Mouse (Mus musculus) intestine, embryonic 15.5 days (tissue): Measurements from ENCODE around the gene Shisa2. TPM values are rescaled to one million over a fixed set of nuclear protein-coding genes. Genes with fewer than 3 reads are reported as not detected.

Experiments
- ATAC-seq: fragments of 200-750 bp; cut with Nextera tagmentation; 2 replicates; pipeline ENCODE4 v1.8.0; 2017; ENCODE audit warnings: moderate TSS enrichment, moderate library complexity
- H3K27ac ChIP-seq: fragments of 300-500 bp; sonication (generic); 2 replicates; pipeline ENCODE4 v1.5.1; 2015; ENCODE audit warnings: mild to moderate bottlenecking, inconsistent platforms
- H3K27me3 ChIP-seq: fragments of 300-500 bp; sonication (generic); replicated peaks from 2 replicates; pipeline ENCODE4 v1.6.1; 2015; ENCODE audit warnings: inconsistent platforms
- H3K36me3 ChIP-seq: fragments of 300-500 bp; sonication (generic); 2 replicates; pipeline ENCODE4 v1.6.1; 2015; ENCODE audit warnings: inconsistent platforms
- H3K4me1 ChIP-seq: fragments of 300-500 bp; sonication (generic); replicated peaks from 2 replicates; pipeline ENCODE4 v1.6.1; 2015; ENCODE audit warnings: inconsistent platforms
- H3K4me2 ChIP-seq: fragments of 300-500 bp; sonication (generic); replicated peaks from 2 replicates; pipeline ENCODE4 v1.6.1; 2015; ENCODE audit warnings: mild to moderate bottlenecking, inconsistent platforms
- H3K4me3 ChIP-seq: fragments of 300-500 bp; sonication (generic); replicated peaks from 2 replicates; pipeline ENCODE4 v1.5.1; 2015; ENCODE audit warnings: inconsistent platforms
- H3K9ac ChIP-seq: fragments of 300-500 bp; sonication (generic); 2 replicates; pipeline ENCODE4 v1.6.1; 2015; ENCODE audit warnings: inconsistent platforms
- H3K9me3 ChIP-seq: fragments of 300-500 bp; sonication (generic); 2 replicates; pipeline ENCODE4 v1.6.1; 2016; ENCODE audit warnings: inconsistent platforms
- WGBS: fragments of 180-500 bp; shearing (Covaris S2); methylation state at CpG from one replicate; pipeline ENCODE4 v1.1.7; 2015; 5-methylcytosine and 5-hydroxymethylcytosine counted together
- polyA plus RNA-seq: library from polyadenylated mRNA; unstranded; fragments of >200 nt; fragmentation: Nextera tagmentation; extraction: Ambion mirVana; gene quantifications from 2 replicates; pipeline ENCODE4 v1.2.1, GENCODE M21; 2015

The Shisa2 gene
- polyA plus RNA-seq, 1 experiment from 2014 or later = 10.6 TPM

DNA sequence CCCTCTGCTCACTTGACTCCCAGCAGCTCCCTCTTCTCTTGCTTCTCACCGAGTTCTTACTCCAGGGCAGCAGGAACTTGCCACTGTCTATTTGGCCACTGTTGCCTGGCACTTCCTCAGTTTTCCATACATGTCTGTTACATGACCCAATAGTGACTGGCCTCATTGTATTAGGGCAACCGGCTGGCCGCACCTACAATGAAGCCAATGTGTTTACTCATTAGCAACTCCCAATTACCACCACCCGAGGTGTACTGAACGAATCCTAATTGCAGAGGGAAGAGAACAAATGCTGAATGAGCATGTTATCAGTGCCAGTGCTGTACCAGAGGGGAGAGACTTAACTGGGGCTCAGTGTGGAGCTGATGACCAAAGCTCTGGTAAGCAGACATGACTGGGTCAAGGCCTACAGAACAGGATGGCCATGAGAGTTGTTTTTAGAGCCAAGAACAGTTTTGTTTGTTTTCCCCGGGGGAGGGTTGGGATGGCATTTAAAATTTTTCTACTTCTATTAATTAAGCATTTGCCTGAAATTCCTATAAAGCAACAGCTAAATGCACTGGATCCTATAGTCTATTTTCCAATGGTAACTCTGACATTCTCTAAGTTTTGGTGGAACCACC, 47.9 kb downstream of the Shisa2 start:
- Histone ChIP-seq H3K4me1 (0 out of 2 replicates have a peak, but pooled peaks cover 4% of the 10 kb centered on the region), H3K9me3 (no peaks in the 10 kb centered on the region), H3K27me3 (no peaks in the 10 kb centered on the region), H3K27ac (no peak overlapping the region), H3K9ac (no peak overlapping the region), H3K4me2 (no peak overlapping the region), H3K36me3 (no peaks in the 10 kb centered on the region), H3K4me3 (no peak overlapping the region)
- no peak for ATAC-seq
- WGBS = 82% methylated on average over 6 of the region's 6 CpGs

DNA sequence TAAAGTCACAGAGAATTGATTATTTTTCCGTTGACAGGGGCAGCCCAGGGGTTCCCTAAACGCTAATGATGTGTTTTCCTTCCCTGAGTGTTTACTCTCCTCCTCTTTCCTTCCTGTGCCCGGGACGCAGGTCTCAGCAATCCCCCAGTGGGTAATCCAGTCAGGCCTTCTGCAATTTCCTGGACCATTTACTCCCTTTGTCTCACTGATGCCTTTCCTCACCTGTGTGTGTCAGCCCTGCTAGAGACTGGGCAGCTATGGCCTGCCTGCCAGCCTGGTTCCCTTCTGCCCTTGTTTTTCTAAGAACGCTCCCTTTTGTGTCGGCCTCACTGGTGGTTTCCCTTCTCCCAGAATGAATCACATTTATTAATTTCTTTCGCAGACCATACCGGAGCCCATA, 49.4 kb downstream of the Shisa2 start:
- no peak overlapping the region for H3K27ac ChIP-seq
- no peaks in the 10 kb centered on the region for H3K27me3 ChIP-seq
- no peak for ATAC-seq
- no peak overlapping the region for H3K9ac ChIP-seq
- H3K9me3 ChIP-seq = no peaks in the 10 kb centered on the region
- 22% methylated on average over 8 of the region's 8 CpGs for WGBS
- 0 out of 2 replicates have a peak, but pooled peaks cover 4% of the 10 kb centered on the region for H3K4me1 ChIP-seq
- H3K36me3 ChIP-seq = no peaks in the 10 kb centered on the region
- H3K4me2 ChIP-seq = no peak overlapping the region
- no peak overlapping the region for H3K4me3 ChIP-seq

DNA sequence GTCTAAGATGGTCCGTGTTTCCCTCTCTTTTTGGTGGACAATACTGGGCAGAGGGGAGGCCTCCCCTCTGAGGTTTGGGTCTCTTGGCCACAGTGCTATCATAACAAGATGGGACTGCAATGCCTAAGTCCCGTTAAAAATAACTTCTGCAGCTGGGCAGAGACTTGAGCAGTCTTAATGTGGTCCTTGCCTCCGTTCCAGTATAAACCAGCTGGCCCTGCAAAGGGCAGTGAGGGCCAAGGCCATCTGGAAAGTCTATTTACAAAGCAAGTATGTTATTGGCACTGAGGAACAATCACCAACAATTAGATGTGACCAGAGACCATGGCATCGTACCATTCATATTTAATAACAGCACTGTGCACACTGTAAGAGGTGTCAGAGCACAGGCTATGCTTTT, 50.2 kb downstream of the Shisa2 start:
- no peak overlapping the region for H3K9ac ChIP-seq
- no peak overlapping the region for H3K4me3 ChIP-seq
- H3K4me2 ChIP-seq = no peak overlapping the region
- H3K27ac ChIP-seq = no peak overlapping the region
- no peaks in the 10 kb centered on the region for H3K9me3 ChIP-seq
- H3K27me3 ChIP-seq = no peaks in the 10 kb centered on the region
- no peaks in the 10 kb centered on the region for H3K36me3 ChIP-seq
- H3K4me1 ChIP-seq = 0 out of 2 replicates have a peak, but pooled peaks cover 4% of the 10 kb centered on the region
- 69% methylated on average over 4 of the region's 4 CpGs for WGBS
- no peak for ATAC-seq

DNA sequence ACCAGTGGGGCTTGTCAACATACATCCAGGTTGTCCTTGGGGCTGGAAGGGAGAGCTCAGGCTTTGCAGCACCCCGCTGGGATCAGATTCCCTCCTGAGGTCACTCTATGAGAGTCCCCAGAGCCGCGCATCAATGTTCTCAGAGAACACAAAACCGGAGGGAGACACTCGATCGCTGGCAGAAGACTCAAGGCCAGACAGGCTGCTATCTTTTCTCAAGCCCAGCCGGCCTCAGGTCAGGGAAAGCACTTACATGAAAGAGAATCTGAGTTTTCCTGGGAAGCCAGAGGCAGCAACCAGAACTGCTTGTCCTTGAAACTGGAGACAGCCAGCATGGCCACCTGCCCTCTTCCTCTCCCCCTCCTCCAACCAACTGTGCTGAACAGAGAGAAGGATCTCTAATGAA, 52.5 kb downstream of the Shisa2 start:
- Histone ChIP-seq H3K27ac (no peak overlapping the region), H3K9me3 (no peaks in the 10 kb centered on the region), H3K36me3 (no peaks in the 10 kb centered on the region), H3K9ac (no peak overlapping the region), H3K4me3 (no peak overlapping the region), H3K4me1 (0 out of 2 replicates have a peak, but pooled peaks cover 4% of the 10 kb centered on the region), H3K27me3 (no peaks in the 10 kb centered on the region), H3K4me2 (no peak overlapping the region)
- ATAC-seq = no peak
- 73% methylated on average over 7 of the region's 7 CpGs for WGBS

Other genes with a start within 250 kb of the Shisa2 start
- 0.40 and 0.44 TPM in 2 replicates for gene Phf11c, start 229.9 kb upstream of the Shisa2 start, polyA plus RNA-seq
- 8.4 and 9.6 TPM in 2 replicates for gene Setdb2, start 184.4 kb upstream of the Shisa2 start, polyA plus RNA-seq
- gene Cab39l, start 184.3 kb upstream of the Shisa2 start, polyA plus RNA-seq = 35.6 and 40.0 TPM in 2 replicates
- gene Cdadc1, start 27.3 kb upstream of the Shisa2 start, polyA plus RNA-seq = 31.0 and 31.4 TPM in 2 replicates